Mouse (Mus musculus): Measurements from ENCODE around the gene Cd70.
"Not testable (repeated sequence)": the region's sequence is repeated elsewhere in the genome, so short reads cannot be mapped to it uniquely, and the experiment has no call there.

The Cd70 gene

DNA sequence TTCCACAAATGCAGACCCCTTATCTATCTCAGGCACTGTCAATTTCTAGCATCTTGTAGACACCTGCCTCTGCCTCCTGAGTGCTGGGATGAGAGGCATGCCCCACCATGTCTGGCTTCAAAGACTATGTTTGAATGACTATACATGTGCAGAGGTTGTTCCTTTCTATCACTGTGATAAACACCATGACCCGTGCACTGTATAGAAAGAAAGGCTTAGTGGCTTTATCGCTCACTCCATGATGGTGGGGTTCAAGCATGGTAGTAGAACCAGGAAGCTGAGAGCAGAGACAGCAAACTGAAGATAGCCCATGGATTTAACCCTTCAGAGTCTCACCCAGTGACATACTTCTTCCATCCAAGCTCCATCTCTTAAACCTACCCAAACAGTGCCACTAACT is 14.9 kb downstream of the Cd70 start:
- DNase-seq (ENCODE audit: low spot score in 2 of 2), result no peak

DNA sequence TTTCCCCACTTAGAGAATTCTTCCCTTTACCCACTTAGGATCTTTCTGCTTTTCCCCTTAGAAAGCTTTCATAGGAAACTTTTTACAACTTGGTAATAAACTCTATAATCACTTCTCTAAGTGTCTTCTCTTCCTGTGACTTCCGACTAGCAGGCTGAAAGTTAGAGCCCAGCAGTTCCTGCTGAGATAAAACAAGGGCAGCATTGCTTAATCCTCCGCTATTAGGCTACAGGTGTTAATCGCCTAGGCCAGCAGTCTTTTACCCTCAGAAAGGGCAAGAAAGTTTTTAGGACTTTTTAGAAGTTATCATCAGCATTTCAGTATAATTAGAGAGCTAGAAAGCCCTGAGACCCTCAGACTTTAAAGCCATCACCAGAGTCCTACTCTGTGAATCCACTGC is 15.6 kb downstream of the Cd70 start:
- DNase-seq (ENCODE audit: low spot score in 2 of 2), result not testable (repeated sequence)

DNA sequence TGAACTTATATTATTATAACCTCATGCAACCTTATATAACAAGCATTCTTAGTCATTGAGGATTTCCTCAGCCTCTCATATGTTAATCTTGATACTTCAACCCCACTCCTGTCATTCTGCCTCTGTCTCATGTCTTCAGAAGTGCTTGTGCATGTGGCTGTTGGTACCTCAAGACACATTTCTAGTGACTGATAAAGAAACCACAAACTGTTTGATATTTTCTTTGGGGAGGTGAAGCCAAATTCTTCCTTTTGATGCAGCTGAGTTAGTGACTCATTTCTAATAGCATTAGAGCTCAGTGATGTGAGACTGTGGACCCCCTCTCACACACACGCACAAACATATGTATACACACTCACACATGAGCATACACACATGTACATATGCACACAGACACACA is 17.8 kb downstream of the Cd70 start:
- no peak for DNase-seq (ENCODE audit: low spot score in 2 of 2)

DNA sequence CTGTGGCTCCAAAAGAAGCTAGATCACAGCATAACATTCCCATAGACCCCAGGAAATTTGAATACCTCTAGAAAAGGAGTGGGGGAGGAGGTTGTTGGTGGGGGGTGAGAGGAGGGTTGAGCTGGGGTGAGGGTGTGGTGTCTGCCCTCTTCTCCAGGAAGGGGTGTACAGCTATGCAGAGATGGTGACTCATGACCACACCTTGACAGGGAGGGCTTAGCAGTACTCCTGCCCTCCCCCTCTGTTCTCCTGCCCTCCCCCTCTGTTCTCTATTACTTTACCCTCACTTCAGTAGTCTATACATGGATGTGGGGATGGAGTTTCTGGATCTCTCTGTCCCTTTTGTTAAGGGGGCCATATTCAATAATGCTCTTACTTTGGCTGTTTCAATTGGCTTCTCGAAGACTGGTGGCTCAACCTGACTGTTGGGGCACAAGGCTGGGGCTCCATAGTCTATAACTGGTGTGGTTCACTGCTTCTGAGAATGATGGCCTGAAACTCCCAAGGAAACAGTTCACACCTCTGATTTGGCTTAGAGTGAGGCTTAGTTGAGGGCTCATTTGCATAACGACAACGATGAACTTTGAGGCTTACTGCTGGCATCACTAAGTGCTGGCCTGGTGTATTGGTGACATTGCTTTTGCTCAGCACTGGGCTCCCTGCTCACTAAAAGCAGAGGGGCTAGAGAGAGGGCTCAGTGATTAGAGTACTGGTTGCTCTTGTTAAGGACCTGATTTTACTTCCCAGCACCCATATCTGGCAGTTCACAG is 23.5 kb downstream of the Cd70 start:
- no peak for DNase-seq (ENCODE audit: low spot score in 2 of 2)

DNA sequence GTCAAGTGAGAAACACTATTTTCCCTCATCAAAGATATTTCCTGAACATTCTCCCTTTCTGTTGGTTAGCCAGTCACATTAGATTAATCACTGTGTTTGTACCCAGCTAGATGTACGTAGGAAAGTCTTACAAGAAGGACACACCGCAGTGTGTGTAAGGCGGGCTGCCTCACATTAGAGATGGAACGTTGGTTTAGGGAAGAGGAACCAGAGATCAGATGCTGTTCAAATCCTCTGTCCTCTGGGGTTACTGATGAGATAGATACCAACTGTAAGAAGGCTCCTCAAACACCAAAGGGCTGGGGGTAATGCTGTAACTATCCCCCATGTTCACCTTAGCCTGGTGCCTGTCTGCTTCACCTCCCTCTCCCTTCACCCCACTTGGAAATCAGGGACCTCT is 24.8 kb downstream of the Cd70 start:
- DNase-seq (ENCODE audit: low spot score in 2 of 2), result no peak

DNA sequence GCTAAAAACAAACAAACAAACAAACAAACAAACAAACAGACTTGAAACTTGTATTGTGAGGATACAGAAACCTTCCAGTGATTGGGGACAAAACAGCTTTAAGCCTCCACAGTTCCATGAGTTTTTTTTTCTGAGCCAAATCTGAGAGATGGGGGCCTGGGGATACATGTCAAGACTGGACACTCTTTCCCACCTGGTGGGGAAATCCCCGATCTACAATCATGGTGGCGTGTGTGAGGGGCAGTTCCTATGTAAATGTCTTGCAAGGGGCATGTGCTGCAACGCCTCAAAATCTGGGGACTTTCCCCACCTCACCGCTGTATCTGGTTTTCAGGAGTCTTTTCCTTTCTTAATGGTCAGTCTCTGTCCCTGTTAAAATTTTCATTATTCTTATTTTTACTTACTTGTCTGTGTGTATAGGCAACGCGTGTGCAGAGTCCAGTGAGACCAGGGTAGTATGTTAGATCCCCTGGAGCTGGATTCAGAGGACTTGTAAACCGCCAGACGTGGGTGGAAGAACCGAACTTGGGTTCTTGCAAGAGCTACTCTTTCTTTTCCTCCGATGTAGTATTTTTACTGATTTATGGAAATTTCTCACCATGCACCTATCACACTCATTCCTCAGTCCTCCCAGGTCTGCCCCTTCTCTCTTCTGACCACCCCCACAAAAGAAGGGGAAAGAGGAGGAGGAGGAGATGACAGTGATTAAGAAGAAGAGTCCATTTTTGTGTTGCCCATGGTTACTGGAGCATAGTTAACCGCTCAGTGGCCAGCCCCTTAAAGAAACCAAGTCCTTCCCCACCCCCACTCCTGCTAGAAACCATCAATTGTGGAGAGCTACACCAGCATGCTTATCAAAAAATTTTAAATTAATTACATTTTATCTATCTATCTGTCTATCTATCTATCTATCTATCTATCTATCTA is 26.1 kb downstream of the Cd70 start:
- no peak for DNase-seq (ENCODE audit: low spot score in 2 of 2)

DNA sequence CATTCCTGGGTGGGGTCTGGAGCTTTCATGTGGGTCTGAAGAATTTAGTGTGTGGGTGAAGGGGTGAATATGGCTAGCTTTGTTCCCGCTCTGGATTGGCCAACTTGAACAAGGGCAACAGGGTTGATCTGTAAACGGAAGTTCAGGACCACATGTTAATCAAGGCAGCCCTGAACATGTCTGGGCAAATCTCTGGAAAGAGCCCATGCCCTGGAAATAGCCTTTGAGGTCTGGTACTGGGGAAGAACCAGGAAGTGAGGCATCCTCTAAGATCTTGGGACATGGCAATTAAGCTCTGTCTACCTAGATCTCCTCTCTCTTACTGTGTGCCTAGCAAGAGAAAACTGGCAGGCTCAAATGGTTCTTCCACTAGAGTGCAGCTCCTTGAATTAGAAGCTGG is 27.7 kb downstream of the Cd70 start:
- DNase-seq (ENCODE audit: low spot score in 2 of 2), result no peak

DNA sequence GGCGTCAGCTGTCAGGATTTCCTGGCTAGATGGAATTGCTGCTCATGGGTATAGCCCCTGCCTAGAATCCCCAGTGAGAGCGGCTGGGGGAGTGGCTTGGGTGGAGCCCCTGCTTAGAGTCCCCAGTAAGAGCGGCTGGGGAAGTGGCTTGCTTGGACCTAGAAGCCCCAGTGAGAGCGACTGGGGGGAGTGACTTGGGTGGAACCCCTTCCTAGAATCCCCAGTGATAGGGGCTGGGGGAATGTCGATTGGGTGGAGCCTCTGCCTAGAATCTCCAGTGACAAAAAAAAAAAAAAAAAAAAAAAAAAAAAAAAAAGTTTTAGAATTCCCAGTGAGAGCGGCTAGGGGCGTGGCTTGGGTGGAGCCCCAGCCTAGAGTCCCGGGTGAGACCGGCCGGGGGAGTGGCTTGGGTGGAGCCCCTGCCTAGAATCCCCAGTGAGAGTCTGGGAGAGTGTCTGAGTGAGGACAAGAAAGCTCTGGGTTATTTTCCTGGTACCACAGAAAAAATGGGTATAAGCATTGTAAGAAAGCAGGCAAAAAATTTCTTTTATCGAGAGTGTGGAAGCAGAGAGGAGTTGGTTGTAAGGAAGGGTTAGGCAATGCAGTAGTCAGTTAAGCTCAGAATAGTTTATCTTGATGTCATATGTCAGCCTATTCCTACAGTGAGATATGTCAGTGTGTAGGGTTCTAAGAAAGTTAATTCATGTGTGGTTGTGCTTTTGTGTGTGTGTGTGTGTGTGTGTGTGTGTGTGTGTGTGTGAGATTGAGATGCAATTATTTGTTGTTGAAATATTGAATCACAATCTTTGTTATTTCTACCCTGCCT is 30.8 kb downstream of the Cd70 start:
- no peak for DNase-seq (ENCODE audit: low spot score in 2 of 2)

DNA sequence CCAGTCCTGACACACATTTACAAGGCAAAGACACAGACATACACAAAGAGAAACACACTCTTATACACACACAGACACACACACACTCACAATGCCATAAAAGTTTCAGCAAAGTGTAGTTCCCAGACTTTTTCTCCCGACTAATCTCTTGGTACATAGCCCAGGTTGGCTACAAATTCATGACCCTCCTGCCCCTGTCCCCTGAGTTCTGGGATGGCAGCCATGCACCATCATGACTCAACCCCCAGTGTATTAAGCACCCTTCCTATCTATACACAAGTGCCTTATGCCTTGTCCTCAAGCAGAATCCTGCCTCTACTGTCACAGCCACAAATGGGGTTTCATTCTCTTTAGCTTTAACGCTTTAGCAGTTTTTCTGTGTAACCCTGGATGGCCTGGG is 32.8 kb downstream of the Cd70 start:
- DNase-seq (ENCODE audit: low spot score in 2 of 2), result no peak

DNA sequence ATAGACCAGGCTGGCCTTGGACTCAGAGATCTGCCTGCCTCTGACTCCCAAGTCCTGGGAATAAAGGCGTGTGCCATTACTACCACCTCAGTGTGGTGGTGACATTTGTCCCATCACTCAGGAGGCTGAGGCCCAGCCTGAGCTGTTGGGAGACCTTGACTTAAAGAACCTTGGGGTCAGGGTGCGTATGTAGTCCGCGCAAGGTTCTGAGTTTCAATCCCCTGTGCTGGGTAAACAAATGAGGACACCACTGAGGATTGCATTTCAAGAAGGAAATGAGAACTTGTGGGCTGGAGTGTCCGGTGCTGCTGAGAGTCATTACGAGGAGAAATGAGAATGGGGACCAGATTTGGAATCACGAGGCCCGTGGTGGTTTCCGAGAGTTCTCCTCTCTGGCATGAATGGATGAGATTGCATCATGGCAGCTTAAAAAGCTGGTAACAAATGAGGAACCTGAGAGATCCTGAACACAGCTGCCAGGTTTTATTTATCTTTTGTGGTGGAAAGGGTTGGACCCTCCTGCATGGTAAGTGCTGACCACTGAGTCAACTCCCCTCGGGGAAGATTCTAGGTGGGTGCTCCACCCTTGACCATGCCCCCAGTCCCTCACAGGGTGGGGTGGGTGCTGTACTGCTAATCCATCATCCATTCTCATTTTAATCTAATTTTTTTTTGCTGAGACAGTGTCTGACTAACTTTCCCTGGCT is 36.7 kb downstream of the Cd70 start:
- peak; percentile 44 to 61 for DNase-seq (ENCODE audit: low spot score in 2 of 2)

DNA sequence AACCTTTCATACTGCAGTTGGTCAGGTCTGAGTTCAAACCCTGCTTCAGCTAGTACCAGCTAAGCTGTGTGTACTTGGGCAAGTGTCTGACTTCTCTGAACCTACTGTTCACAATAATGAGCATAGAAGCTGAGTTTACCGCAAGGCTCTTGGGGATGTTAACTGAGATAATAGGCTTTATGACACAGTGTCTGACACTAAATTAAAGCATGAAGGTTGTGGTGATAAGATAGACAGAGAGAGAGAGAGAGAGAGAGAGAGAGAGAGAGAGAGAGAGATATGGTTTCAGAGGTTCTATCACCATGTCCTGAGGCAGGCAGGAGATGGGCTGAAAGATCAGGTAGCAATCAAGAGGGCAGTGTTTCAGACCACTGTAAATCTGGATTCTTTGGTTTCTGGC is 39.6 kb downstream of the Cd70 start:
- DNase-seq (ENCODE audit: low spot score in 2 of 2), result no peak

DNA sequence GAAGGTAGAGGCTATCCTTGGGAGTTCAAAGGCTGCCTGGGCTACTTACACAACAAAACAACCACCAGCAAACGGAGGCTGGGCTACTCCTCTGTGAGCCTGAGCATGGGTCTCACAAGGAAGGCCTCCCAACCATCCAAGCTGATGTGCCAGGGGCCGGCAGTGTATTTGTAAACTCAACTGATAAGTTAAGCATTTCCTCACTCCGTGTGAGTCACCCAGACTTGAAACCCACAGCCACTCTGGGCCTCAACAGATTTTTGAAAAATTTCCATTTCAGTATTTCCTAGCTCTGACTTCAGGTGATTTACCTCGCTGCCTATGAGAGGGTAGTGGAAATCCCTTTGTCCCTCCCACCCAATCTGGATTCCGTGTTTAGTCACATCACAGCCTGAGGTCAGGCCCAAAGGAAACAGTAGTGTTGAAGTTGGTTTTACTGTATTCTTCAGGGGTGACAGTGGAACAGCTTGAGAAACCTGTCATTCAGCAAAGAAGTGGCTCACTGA is 40.9 kb downstream of the Cd70 start:
- DNase-seq (ENCODE audit: low spot score in 2 of 2), result no peak

DNA sequence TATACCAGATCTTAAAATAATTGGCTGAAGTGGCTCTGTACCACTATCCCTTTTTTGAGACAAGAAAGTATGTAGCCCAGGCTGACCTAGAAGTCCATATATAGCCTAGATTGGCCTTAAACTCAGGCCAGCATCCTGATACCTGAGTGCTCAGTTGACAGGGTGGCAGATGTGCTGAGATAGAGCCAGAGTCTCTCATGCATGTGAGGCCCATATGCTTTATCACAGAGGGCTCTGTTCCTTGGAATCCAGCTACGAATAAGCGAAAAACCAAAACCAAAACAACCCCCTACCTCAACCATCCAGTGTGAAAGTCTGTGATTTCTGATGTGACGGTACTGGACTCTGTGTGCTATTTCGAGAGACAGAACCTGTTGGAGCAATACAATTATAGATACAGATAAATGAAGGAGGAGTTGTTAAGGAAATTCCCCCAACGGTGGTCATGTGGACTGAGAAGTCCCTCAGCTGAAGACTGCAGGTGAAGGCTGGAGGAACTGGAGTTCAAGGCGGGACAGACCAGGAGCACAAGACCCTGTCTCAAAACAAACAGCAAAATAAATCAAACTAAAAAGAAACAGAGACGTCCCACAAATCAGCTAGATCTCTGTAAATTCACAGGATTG is 41.4 kb downstream of the Cd70 start:
- DNase-seq (ENCODE audit: low spot score in 2 of 2), result no peak

DNA sequence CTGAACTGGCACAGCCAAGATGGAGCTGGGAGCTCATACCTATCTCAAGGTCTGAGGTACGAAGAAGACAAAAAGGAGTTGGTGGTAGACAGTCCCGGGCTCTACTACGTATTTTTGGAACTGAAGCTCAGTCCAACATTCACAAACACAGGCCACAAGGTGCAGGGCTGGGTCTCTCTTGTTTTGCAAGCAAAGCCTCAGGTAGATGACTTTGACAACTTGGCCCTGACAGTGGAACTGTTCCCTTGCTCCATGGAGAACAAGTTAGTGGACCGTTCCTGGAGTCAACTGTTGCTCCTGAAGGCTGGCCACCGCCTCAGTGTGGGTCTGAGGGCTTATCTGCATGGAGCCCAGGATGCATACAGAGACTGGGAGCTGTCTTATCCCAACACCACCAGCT is 42.5 kb downstream of the Cd70 start:
- no peak for DNase-seq (ENCODE audit: low spot score in 2 of 2)

DNA sequence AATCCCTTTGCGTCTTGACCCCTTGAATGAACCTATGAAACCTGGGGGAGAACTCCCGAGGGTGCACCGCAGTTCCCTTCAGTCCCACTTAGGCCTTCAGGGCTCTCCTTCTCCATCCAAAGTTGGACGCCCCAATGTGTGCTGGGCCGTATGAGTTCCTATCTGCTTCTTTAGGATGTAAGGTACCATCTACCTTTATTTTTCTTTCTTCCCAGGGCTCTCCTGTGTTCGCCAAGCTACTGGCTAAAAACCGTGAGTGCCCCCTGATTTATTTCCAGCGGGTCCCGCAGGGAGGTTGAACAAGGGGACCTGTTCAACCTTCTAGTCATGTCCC is 43.6 kb downstream of the Cd70 start:
- DNase-seq (ENCODE audit: low spot score in 2 of 2), result no peak

DNA sequence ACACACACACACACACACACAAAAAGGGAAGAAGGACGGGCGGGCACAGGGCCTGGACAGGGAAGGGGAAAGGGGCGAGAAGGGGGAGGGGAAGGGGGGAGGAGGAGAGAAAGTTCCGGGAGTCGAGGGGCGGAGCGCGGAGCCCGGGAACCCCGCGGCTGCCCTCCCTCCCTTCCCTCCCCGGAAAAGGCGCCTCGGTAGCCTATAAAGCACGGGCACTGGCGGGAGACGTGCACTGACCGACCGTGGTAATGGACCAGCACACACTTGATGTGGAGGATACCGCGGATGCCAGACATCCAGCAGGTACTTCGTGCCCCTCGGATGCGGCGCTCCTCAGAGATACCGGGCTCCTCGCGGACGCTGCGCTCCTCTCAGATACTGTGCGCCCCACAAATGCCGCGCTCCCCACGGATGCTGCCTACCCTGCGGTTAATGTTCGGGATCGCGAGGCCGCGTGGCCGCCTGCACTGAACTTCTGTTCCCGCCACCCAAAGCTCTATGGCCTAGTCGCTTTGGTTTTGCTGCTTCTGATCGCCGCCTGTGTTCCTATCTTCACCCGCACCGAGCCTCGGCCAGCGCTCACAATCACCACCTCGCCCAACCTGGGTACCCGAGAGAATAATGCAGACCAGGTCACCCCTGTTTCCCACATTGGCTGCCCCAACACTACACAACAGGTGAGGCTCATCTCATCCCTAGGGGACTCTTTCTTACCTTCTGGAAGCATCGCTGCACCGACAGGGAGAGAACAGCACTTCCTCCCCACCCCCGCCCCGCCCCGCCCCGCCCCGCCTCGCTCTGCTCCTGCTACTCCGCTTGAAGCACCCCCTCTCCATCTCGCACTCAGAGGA is 44.2 kb downstream of the Cd70 start, which contains the start of gene Tnfsf9:
TSS of gene Tnfsf9 (plus strand) at position 145 of the 854 bp plus-strand sequence.
- DNase-seq (ENCODE audit: low spot score in 2 of 2), result no peak

DNA sequence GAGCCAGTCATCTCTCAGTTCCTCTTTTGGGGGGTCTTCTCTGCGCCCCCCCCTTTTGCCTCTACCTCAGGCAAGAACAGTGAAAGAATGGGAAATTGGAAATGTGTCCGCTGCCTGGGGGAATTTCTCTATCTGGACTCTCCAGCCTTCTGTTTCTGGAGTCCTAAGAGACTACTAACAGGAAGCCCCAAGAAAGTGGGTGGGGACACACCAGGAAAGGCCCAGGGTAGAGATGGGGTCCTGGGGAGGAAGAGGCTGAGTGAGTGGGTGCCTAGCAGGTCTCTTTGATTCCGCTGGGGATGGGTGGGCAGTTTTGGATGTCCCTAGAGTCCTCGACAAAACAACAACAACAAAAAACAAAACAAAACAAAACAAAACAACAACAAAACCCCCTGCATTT is 45.1 kb downstream of the Cd70 start:
- no peak for DNase-seq (ENCODE audit: low spot score in 2 of 2)

DNA sequence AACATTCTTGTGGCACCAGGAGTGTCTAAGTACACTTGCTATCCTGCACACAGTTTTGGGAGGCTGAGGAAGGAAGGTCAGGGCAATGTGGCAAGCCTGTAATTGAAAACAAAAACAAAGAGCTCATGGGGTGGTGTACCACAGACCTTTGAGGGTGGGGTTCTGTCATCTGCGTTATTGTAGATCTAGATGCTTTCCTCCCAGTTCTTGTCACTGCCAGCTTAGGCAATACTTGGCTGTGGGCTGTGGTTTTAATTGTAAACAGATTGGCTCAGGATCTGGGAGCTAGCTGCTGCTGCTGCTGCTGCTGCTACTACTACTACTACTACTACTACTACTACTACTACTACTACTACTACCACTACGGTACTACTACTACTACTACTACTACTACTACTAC is 47.3 kb downstream of the Cd70 start:
- DNase-seq (ENCODE audit: low spot score in 2 of 2), result no peak

DNA sequence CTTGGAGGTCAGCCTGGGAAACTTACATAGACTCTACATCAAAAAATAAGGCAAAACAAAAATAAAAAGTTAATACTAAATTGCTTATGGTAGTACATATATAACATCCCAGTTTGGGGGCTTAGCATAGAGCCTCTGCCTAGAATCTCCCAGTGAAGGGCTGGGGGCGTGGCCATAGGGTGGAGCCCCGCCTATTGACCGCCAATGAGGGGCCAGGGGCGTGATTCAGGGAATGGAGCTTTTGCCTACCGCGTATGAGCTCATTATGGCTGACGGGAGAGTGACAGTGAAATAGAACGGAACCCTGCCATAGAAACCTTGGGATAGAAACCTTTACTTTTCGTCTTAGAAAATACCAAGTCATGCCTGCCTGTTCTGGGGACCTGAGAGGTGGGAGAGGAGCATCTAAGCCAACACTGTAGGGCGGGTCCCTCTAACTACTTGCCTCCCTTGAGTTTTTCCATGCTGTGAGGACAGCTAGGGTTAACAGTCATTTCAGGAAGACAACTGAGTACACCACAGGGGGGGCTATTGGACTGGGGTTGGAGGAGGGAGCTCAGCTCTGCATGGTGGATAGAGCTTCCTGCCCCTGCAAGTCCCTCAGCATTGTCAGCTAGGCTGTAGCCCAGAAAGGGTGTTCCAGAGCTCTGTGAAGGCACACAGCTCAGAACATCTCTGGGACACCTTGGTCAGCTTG is 49.8 kb downstream of the Cd70 start:
- DNase-seq (ENCODE audit: low spot score in 2 of 2), result no peak
